Mouse (Mus musculus): ENCODE results near the gene Nrl. TPM values are rescaled to one million over a fixed set of nuclear protein-coding genes. Genes with fewer than 3 reads are reported as not detected.

The Nrl gene
- polyA plus RNA-seq, 1 experiment from 2014 or later = not detected

- peak; percentile 43 for ATAC-seq
- no peak overlapping the region for H3K4me2 ChIP-seq (ENCODE audit: low read depth, low read length)
- no peak overlapping the region for H3K4me3 ChIP-seq (ENCODE audit: low read length)
- no peak overlapping the region for H3K27ac ChIP-seq (ENCODE audit: low read length)
- H3K36me3 ChIP-seq (ENCODE audit: control insufficient read depth, insufficient read depth, low read length) = no peaks in the 10 kb centered on the region
- H3K9ac ChIP-seq (ENCODE audit: low read depth, low read length) = no peak overlapping the region
- H3K4me1 ChIP-seq (ENCODE audit: control insufficient read depth, insufficient read depth, low read length) = no peaks in the 10 kb centered on the region
- WGBS = 74% methylated on average over 16 of the region's 16 CpGs
- no peaks in the 10 kb centered on the region for H3K9me3 ChIP-seq (ENCODE audit: control insufficient read depth, low read length)
- no peaks in the 10 kb centered on the region for H3K27me3 ChIP-seq (replicated peaks; ENCODE audit: control insufficient read depth, insufficient read depth, low read length)
Observed at GRCm38 (mm10) chr14:55496761-55497448, 27.9 kb downstream of the Nrl start.

- no peaks in the 10 kb centered on the region for H3K27me3 ChIP-seq (replicated peaks; ENCODE audit: control insufficient read depth, insufficient read depth, low read length)
- H3K36me3 ChIP-seq (ENCODE audit: control insufficient read depth, insufficient read depth, low read length) = no peaks in the 10 kb centered on the region
- no peaks in the 10 kb centered on the region for H3K9me3 ChIP-seq (ENCODE audit: control insufficient read depth, low read length)
- H3K4me2 ChIP-seq (ENCODE audit: low read depth, low read length) = no peak overlapping the region
- H3K4me1 ChIP-seq (ENCODE audit: control insufficient read depth, insufficient read depth, low read length) = peaks cover 4% of the 10 kb centered on the region; the same call in 1 of the 2 replicates
- no peak for ATAC-seq
- 76% methylated on average over 20 of the region's 20 CpGs for WGBS
- no peak overlapping the region for H3K9ac ChIP-seq (ENCODE audit: low read depth, low read length)
- no peak overlapping the region for H3K27ac ChIP-seq (ENCODE audit: low read length)
- no peak overlapping the region for H3K4me3 ChIP-seq (ENCODE audit: low read length)
Observed at GRCm38 (mm10) chr14:55495509-55496240, 29.1 kb downstream of the Nrl start.

GRCm38 (mm10) chr14:55492103-55492502 lies 32.7 kb downstream of the Nrl start:
- 0 out of 2 replicates have a peak, but pooled peaks cover 3% of the 10 kb centered on the region for H3K36me3 ChIP-seq (ENCODE audit: control insufficient read depth, insufficient read depth, low read length)
- no peaks in the 10 kb centered on the region for H3K27me3 ChIP-seq (replicated peaks; ENCODE audit: control insufficient read depth, insufficient read depth, low read length)
- no peak overlapping the region for H3K27ac ChIP-seq (ENCODE audit: low read length)
- peaks cover 7% of the 10 kb centered on the region; the same call in 1 of the 2 replicates for H3K4me1 ChIP-seq (ENCODE audit: control insufficient read depth, insufficient read depth, low read length)
- H3K9ac ChIP-seq (ENCODE audit: low read depth, low read length) = no peak overlapping the region
- H3K9me3 ChIP-seq (ENCODE audit: control insufficient read depth, low read length) = no peaks in the 10 kb centered on the region
- 39% methylated on average over 3 of the region's 3 CpGs for WGBS
- no peak for ATAC-seq
- no peak overlapping the region for H3K4me2 ChIP-seq (ENCODE audit: low read depth, low read length)
- no peak overlapping the region for H3K4me3 ChIP-seq (ENCODE audit: low read length)

- Histone ChIP-seq H3K4me2 (ENCODE audit: low read depth, low read length) (peak overlapping the region; percentile 99), H3K4me3 (ENCODE audit: low read length) (peak overlapping the region; percentile 76), H3K27me3 (replicated peaks; ENCODE audit: control insufficient read depth, insufficient read depth, low read length) (no peaks in the 10 kb centered on the region), H3K36me3 (ENCODE audit: control insufficient read depth, insufficient read depth, low read length) (peaks cover 8% of the 10 kb centered on the region; the same call in 1 of the 2 replicates), H3K9ac (ENCODE audit: low read depth, low read length) (peak overlapping the region; percentile 73), H3K4me1 (ENCODE audit: control insufficient read depth, insufficient read depth, low read length) (peaks cover 7% of the 10 kb centered on the region; the same call in 1 of the 2 replicates), H3K27ac (ENCODE audit: low read length) (peak overlapping the region; percentile 57), H3K9me3 (ENCODE audit: control insufficient read depth, low read length) (no peaks in the 10 kb centered on the region)
- peak; percentile 86 for ATAC-seq
- under 1% methylated on average over 30 of the region's 30 CpGs for WGBS
Observed at GRCm38 (mm10) chr14:55491291-55491833, 33.4 kb downstream of the Nrl start.

GRCm38 (mm10) chr14:55490361-55491201 lies 34.2 kb downstream of the Nrl start, which contains the start of gene Carmil3:
Gene Carmil3 (plus strand): TSS chr14:55490651.
- WGBS = 1% methylated on average over 57 of the region's 68 CpGs

GRCm38 (mm10) chr14:55486836-55487235 lies 37.9 kb downstream of the Nrl start:
- 86% methylated on average over 8 of the region's 8 CpGs for WGBS

More at GRCm38 (mm10) chr14:55490361-55491201, 34.2 kb downstream of the Nrl start, which contains the start of gene Carmil3:
- ATAC-seq = peak; percentile 86
- H3K27ac ChIP-seq (ENCODE audit: low read length) = peak within 1 kb of the TSS; percentile 57
- H3K9ac ChIP-seq (ENCODE audit: low read depth, low read length) = peak within 1 kb of the TSS; percentile 73
- peak within 1 kb of the TSS; percentile 99 for H3K4me2 ChIP-seq (ENCODE audit: low read depth, low read length)
- no peaks in the 10 kb centered on the region for H3K9me3 ChIP-seq (ENCODE audit: control insufficient read depth, low read length)
- no peaks in the 10 kb centered on the region for H3K27me3 ChIP-seq (replicated peaks; ENCODE audit: control insufficient read depth, insufficient read depth, low read length)
- peaks cover 7% of the 10 kb centered on the region; the same call in 1 of the 2 replicates for H3K4me1 ChIP-seq (ENCODE audit: control insufficient read depth, insufficient read depth, low read length)
- H3K36me3 ChIP-seq (ENCODE audit: control insufficient read depth, insufficient read depth, low read length) = peaks cover 8% of the 10 kb centered on the region
- peak within 1 kb of the TSS; percentile 76 for H3K4me3 ChIP-seq (ENCODE audit: low read length)

GRCm38 (mm10) chr14:55484430-55485085 lies 40.2 kb downstream of the Nrl start:
- H3K4me2 ChIP-seq (ENCODE audit: low read depth, low read length) = no peak overlapping the region
- no peak overlapping the region for H3K27ac ChIP-seq (ENCODE audit: low read length)
- H3K9me3 ChIP-seq (ENCODE audit: control insufficient read depth, low read length) = no peaks in the 10 kb centered on the region
- peaks cover 12% of the 10 kb centered on the region for H3K36me3 ChIP-seq (ENCODE audit: control insufficient read depth, insufficient read depth, low read length)
- WGBS = 76% methylated on average over 5 of the region's 5 CpGs
- no peak for ATAC-seq
- peaks cover 9% of the 10 kb centered on the region for H3K4me1 ChIP-seq (ENCODE audit: control insufficient read depth, insufficient read depth, low read length)
- H3K4me3 ChIP-seq (ENCODE audit: low read length) = no peak overlapping the region
- no peaks in the 10 kb centered on the region for H3K27me3 ChIP-seq (replicated peaks; ENCODE audit: control insufficient read depth, insufficient read depth, low read length)
- H3K9ac ChIP-seq (ENCODE audit: low read depth, low read length) = no peak overlapping the region

More at GRCm38 (mm10) chr14:55486836-55487235, 37.9 kb downstream of the Nrl start:
- Histone ChIP-seq H3K4me2 (ENCODE audit: low read depth, low read length) (no peak overlapping the region), H3K4me1 (ENCODE audit: control insufficient read depth, insufficient read depth, low read length) (peaks cover 10% of the 10 kb centered on the region), H3K9ac (ENCODE audit: low read depth, low read length) (no peak overlapping the region), H3K27me3 (replicated peaks; ENCODE audit: control insufficient read depth, insufficient read depth, low read length) (no peaks in the 10 kb centered on the region), H3K27ac (ENCODE audit: low read length) (no peak overlapping the region), H3K36me3 (ENCODE audit: control insufficient read depth, insufficient read depth, low read length) (peaks cover 12% of the 10 kb centered on the region), H3K4me3 (ENCODE audit: low read length) (no peak overlapping the region), H3K9me3 (ENCODE audit: control insufficient read depth, low read length) (no peaks in the 10 kb centered on the region)
- ATAC-seq = no peak

- 86% methylated on average over 10 of the region's 10 CpGs for WGBS
- H3K4me3 ChIP-seq (ENCODE audit: low read length) = peak overlapping the region; percentile 69
- H3K9ac ChIP-seq (ENCODE audit: low read depth, low read length) = 0 out of 2 replicates have a peak overlapping the region, but pooled peaks have one; percentile 21
- H3K27ac ChIP-seq (ENCODE audit: low read length) = no peak overlapping the region
- peak overlapping the region; percentile 80 for H3K4me2 ChIP-seq (ENCODE audit: low read depth, low read length)
- no peaks in the 10 kb centered on the region for H3K27me3 ChIP-seq (replicated peaks; ENCODE audit: control insufficient read depth, insufficient read depth, low read length)
- peaks cover 13% of the 10 kb centered on the region for H3K4me1 ChIP-seq (ENCODE audit: control insufficient read depth, insufficient read depth, low read length)
- H3K36me3 ChIP-seq (ENCODE audit: control insufficient read depth, insufficient read depth, low read length) = 0 out of 2 replicates have a peak, but pooled peaks cover 2% of the 10 kb centered on the region
- no peak for ATAC-seq
- no peaks in the 10 kb centered on the region for H3K9me3 ChIP-seq (ENCODE audit: control insufficient read depth, low read length)
Observed at GRCm38 (mm10) chr14:55479629-55480028, 45.2 kb downstream of the Nrl start.
